Mouse (Mus musculus) CH12.LX (cell line): ENCODE results near the gene Eefsec. TPM values are rescaled to one million over a fixed set of nuclear protein-coding genes. Genes with fewer than 3 reads are reported as not detected.

Source experiments
- DNase-seq: peaks from one replicate; pipeline ENCODE4 v3.0.0-alpha.2; 2013; ENCODE audit errors: extremely low read depth
- H3K27ac ChIP-seq: 2 replicates; pipeline ENCODE4 v1.5.1; 2012; ENCODE audit warnings: low read depth, mild to moderate bottlenecking, control low read depth, moderate library complexity; ENCODE audit not compliant: insufficient read depth
- H3K27me3 ChIP-seq: replicated peaks from 2 replicates; pipeline ENCODE3; 2012; ENCODE audit warnings: inconsistent platforms
- H3K36me3 ChIP-seq, 2 experiments: replicated peaks in 1 of 2; 2 replicates each; pipeline versions ENCODE3 to v1.6.1; 2012; ENCODE audit warnings: inconsistent platforms in 1 of 2, low read length in 1 of 2, mild to moderate bottlenecking in 1 of 2, mixed read lengths in 1 of 2, moderate library complexity in 1 of 2; ENCODE audit not compliant: control insufficient read depth in 1 of 2, insufficient read depth in 1 of 2
- H3K4me1 ChIP-seq, 2 experiments: 2 replicates each; pipeline ENCODE4 v1.6.1; 2012; ENCODE audit warnings: inconsistent platforms in 1 of 2, moderate library complexity in 1 of 2; ENCODE audit not compliant: insufficient read depth in 2 of 2, control insufficient read depth in 1 of 2
- H3K4me2 ChIP-seq: 2 replicates; pipeline ENCODE4 v1.6.1; 2012; ENCODE audit warnings: low read depth, mild to moderate bottlenecking, control low read depth; ENCODE audit not compliant: poor library complexity, insufficient read depth, severe bottlenecking
- H3K4me3 ChIP-seq, 3 experiments: fragments of 150-350 bp in 1 of 3; sonication (generic) in 1 of 3; replicated peaks in 1 of 3; 2 replicates each; pipeline versions ENCODE3 to v1.5.1; 2011 to 2012; ENCODE audit warnings: low read depth in 2 of 3, low read length in 2 of 3, mild to moderate bottlenecking in 2 of 3, moderate library complexity in 2 of 3, control low read depth in 1 of 3, improper control_type of control experiment in 1 of 3, inconsistent platforms in 1 of 3, mixed read lengths in 1 of 3; ENCODE audit not compliant: poor library complexity in 1 of 3
- H3K79me2 ChIP-seq: replicated peaks from 2 replicates; pipeline ENCODE4 v1.6.1; 2012; ENCODE audit warnings: mild to moderate bottlenecking, moderate library complexity; ENCODE audit not compliant: control insufficient read depth, poor library complexity, insufficient read depth, severe bottlenecking; ENCODE audit errors: extremely low read depth
- H3K9ac ChIP-seq: 2 replicates; pipeline ENCODE4 v1.6.1; 2012; ENCODE audit warnings: low read depth, mild to moderate bottlenecking, control low read depth, moderate library complexity; ENCODE audit not compliant: insufficient read depth
- H3K9me3 ChIP-seq: replicated peaks from 2 replicates; pipeline ENCODE3; 2012; ENCODE audit warnings: low read length, inconsistent platforms, mixed read lengths
- BHLHE40 ChIP-seq: IDR thresholded peaks from 2 replicates; pipeline ENCODE4 v1.6.1; 2011; ENCODE audit warnings: mild to moderate bottlenecking, low read depth, low read length, improper control_type of control experiment
- CHD1 ChIP-seq: IDR thresholded peaks from 2 replicates; pipeline ENCODE4 v1.6.1; 2012; ENCODE audit warnings: low read depth, low read length, improper control_type of control experiment, inconsistent platforms
- CHD2 ChIP-seq: IDR thresholded peaks from 2 replicates; pipeline ENCODE4 v1.6.1; 2011; ENCODE audit warnings: low read length, improper control_type of control experiment
- CTCF ChIP-seq, 2 experiments: IDR thresholded peaks in 1 of 2; conservative IDR thresholded peaks in 1 of 2; 2 replicates each; pipeline ENCODE4 v1.5.1; 2011 to 2012; ENCODE audit warnings: low read depth in 2 of 2, low read length in 2 of 2, improper control_type of control experiment in 1 of 2, inconsistent platforms in 1 of 2, mild to moderate bottlenecking in 1 of 2, moderate library complexity in 1 of 2
- E2F4 ChIP-seq: IDR thresholded peaks from 2 replicates; pipeline ENCODE4 v1.6.1; 2011; ENCODE audit warnings: low read depth, low read length, improper control_type of control experiment; ENCODE audit not compliant: insufficient replicate concordance
- ELF1 ChIP-seq: IDR thresholded peaks from 2 replicates; pipeline ENCODE4 v1.6.1; 2014; ENCODE audit warnings: low read depth, mild to moderate bottlenecking, inconsistent platforms, low read length, improper control_type of control experiment
- EP300 ChIP-seq: IDR thresholded peaks from 2 replicates; pipeline ENCODE4 v1.6.1; 2011; ENCODE audit warnings: low read length, improper control_type of control experiment
- ETS1 ChIP-seq: conservative IDR thresholded peaks from 2 replicates; pipeline ENCODE4 v1.6.1; 2012; ENCODE audit warnings: low read depth, mild to moderate bottlenecking, inconsistent platforms, low read length, improper control_type of control experiment, moderate library complexity
- GABPA ChIP-seq: IDR thresholded peaks from 2 replicates; pipeline ENCODE4 v1.6.1; 2012; ENCODE audit warnings: low read depth, low read length, improper control_type of control experiment, inconsistent platforms; ENCODE audit not compliant: insufficient replicate concordance
- HCFC1 ChIP-seq: IDR thresholded peaks from 2 replicates; pipeline ENCODE4 v1.6.1; 2012; ENCODE audit warnings: low read depth, mild to moderate bottlenecking, inconsistent platforms, low read length, improper control_type of control experiment
- IRF4 ChIP-seq: IDR thresholded peaks from 2 replicates; pipeline ENCODE4 v1.6.1; 2014; ENCODE audit warnings: low read depth, mild to moderate bottlenecking, inconsistent platforms, low read length, improper control_type of control experiment
- JUN ChIP-seq: IDR thresholded peaks from 2 replicates; pipeline ENCODE4 v1.6.1; 2011; ENCODE audit warnings: low read depth, mild to moderate bottlenecking, low read length, improper control_type of control experiment, moderate library complexity; ENCODE audit not compliant: insufficient read depth
- JUND ChIP-seq: conservative IDR thresholded peaks from 2 replicates; pipeline ENCODE4 v1.6.1; 2011; ENCODE audit warnings: low read depth, low read length, improper control_type of control experiment
- KAT2A ChIP-seq: IDR thresholded peaks from 2 replicates; pipeline ENCODE4 v1.6.1; 2012; ENCODE audit warnings: low read length, improper control_type of control experiment, inconsistent platforms; ENCODE audit not compliant: insufficient replicate concordance
- MAFK ChIP-seq: IDR thresholded peaks from 2 replicates; pipeline ENCODE4 v1.6.1; 2011; ENCODE audit warnings: low read length, improper control_type of control experiment; ENCODE audit not compliant: insufficient replicate concordance
- MAX ChIP-seq: IDR thresholded peaks from 2 replicates; pipeline ENCODE4 v1.6.1; 2011; ENCODE audit warnings: low read length, improper control_type of control experiment
- MAZ ChIP-seq: IDR thresholded peaks from 2 replicates; pipeline ENCODE4 v1.6.1; 2012; ENCODE audit warnings: low read depth, mild to moderate bottlenecking, inconsistent platforms, low read length, improper control_type of control experiment, moderate library complexity
- MEF2A ChIP-seq: IDR thresholded peaks from 2 replicates; pipeline ENCODE4 v1.6.1; 2014; ENCODE audit warnings: low read depth, mild to moderate bottlenecking, inconsistent platforms, low read length, improper control_type of control experiment, borderline replicate concordance
- MXI1 ChIP-seq: IDR thresholded peaks from 2 replicates; pipeline ENCODE4 v1.6.1; 2011; ENCODE audit warnings: mild to moderate bottlenecking, low read depth, low read length, improper control_type of control experiment
- MYC ChIP-seq: IDR thresholded peaks from 2 replicates; pipeline ENCODE4 v1.6.1; 2011; ENCODE audit warnings: low read depth, mild to moderate bottlenecking, improper control_type of control experiment, low read length
- NELFE ChIP-seq: IDR thresholded peaks from 2 replicates; pipeline ENCODE4 v1.6.1; 2011; ENCODE audit warnings: low read depth, low read length, improper control_type of control experiment
- NRF1 ChIP-seq: IDR thresholded peaks from 2 replicates; pipeline ENCODE4 v1.6.1; 2014; ENCODE audit warnings: low read depth, mild to moderate bottlenecking, inconsistent platforms, low read length, improper control_type of control experiment, moderate library complexity
- PAX5 ChIP-seq: IDR thresholded peaks from 2 replicates; pipeline ENCODE4 v1.6.1; 2012; ENCODE audit warnings: low read length, inconsistent platforms, mixed read lengths
- POLR2A ChIP-seq: IDR thresholded peaks from 2 replicates; pipeline ENCODE4 v1.6.1; 2011; ENCODE audit warnings: low read depth, mild to moderate bottlenecking, improper control_type of control experiment, low read length
- POLR2AphosphoS2 ChIP-seq: IDR thresholded peaks from 2 replicates; pipeline ENCODE4 v1.6.1; 2011; ENCODE audit warnings: low read depth, low read length, improper control_type of control experiment
- RAD21 ChIP-seq: IDR thresholded peaks from 2 replicates; pipeline ENCODE4 v1.6.1; 2011; ENCODE audit warnings: low read depth, mild to moderate bottlenecking, low read length, improper control_type of control experiment, moderate library complexity
- RCOR1 ChIP-seq: conservative IDR thresholded peaks from 2 replicates; pipeline ENCODE4 v1.6.1; 2012; ENCODE audit warnings: low read depth, mild to moderate bottlenecking, inconsistent platforms, low read length, improper control_type of control experiment
- SIN3A ChIP-seq: IDR thresholded peaks from 2 replicates; pipeline ENCODE4 v1.6.1; 2012; ENCODE audit warnings: low read length, improper control_type of control experiment, inconsistent platforms
- SMC3 ChIP-seq: IDR thresholded peaks from 2 replicates; pipeline ENCODE4 v1.6.1; 2011; ENCODE audit warnings: low read depth, low read length, improper control_type of control experiment
- TBP ChIP-seq: conservative IDR thresholded peaks from 2 replicates; pipeline ENCODE4 v1.6.1; 2011; ENCODE audit warnings: low read depth, low read length, improper control_type of control experiment
- TCF12 ChIP-seq: IDR thresholded peaks from 2 replicates; pipeline ENCODE4 v1.6.1; 2014; ENCODE audit warnings: low read depth, mild to moderate bottlenecking, inconsistent platforms, low read length, improper control_type of control experiment
- UBTF ChIP-seq: IDR thresholded peaks from 2 replicates; pipeline ENCODE4 v1.6.1; 2012; ENCODE audit warnings: low read depth, mild to moderate bottlenecking, inconsistent platforms, low read length, improper control_type of control experiment, moderate library complexity
- USF1 ChIP-seq: IDR thresholded peaks from 2 replicates; pipeline ENCODE4 v1.6.1; 2014; ENCODE audit warnings: low read depth, mild to moderate bottlenecking, inconsistent platforms, low read length, improper control_type of control experiment
- USF2 ChIP-seq: conservative IDR thresholded peaks from 2 replicates; pipeline ENCODE4 v1.6.1; 2011; ENCODE audit warnings: low read depth, low read length, improper control_type of control experiment
- ZC3H11A ChIP-seq: IDR thresholded peaks from 2 replicates; pipeline ENCODE4 v1.6.1; 2012; ENCODE audit warnings: low read depth, mild to moderate bottlenecking, inconsistent platforms, low read length, improper control_type of control experiment
- ZKSCAN1 ChIP-seq: IDR thresholded peaks from 2 replicates; pipeline ENCODE4 v1.6.1; 2012; ENCODE audit warnings: low read depth, inconsistent platforms, low read length, improper control_type of control experiment, borderline replicate concordance
- ZMIZ1 ChIP-seq: IDR thresholded peaks from 2 replicates; pipeline ENCODE4 v1.6.1; 2012; ENCODE audit warnings: low read depth, mild to moderate bottlenecking, inconsistent platforms, low read length, improper control_type of control experiment
- ZNF384 ChIP-seq: IDR thresholded peaks from 2 replicates; pipeline ENCODE4 v1.6.1; 2012; ENCODE audit warnings: low read depth, low read length, improper control_type of control experiment, inconsistent platforms
- dilution Hi-C: fragments of 300-500 bp; cut with MboI; formaldehyde crosslinking; loops from 2 replicates; pipeline ENCODE4 v1.14.3; 2020; ENCODE audit warnings: low sequenced_read_pairs; ENCODE audit not compliant: extremely low pct_unique_long_range_greater_than_20kb, extremely low pct_ligation_motif_present
- in situ Hi-C: fragments of 300-500 bp; cut with MboI; formaldehyde crosslinking; loops from 3 replicates; pipeline ENCODE4 v1.14.3; 2019; ENCODE audit warnings: low sequenced_read_pairs, low pct_ligation_motif_present, low pct_unique_long_range_greater_than_20kb, mixed read lengths
- polyA plus RNA-seq: library from polyadenylated mRNA; unstranded; fragments of >175 nt; gene quantifications from 2 replicates; pipeline ENCODE4 v1.2.1, GENCODE M21; 2012; ENCODE audit warnings: low read depth; ENCODE audit not compliant: insufficient read length
- total RNA-seq, 2 experiments: library from RNA; depleted of rRNA; stranded (reverse); fragments of 300-350 nt in 1 of 2; fragments of >200 nt in 1 of 2; gene quantifications; 2 replicates each; pipeline ENCODE4 v1.2.3; 2012 to 2014

The Eefsec gene
- total and polyA plus RNA-seq, 3 experiments, result 26.2 to 48.8 (median 32.1) TPM

DNA sequence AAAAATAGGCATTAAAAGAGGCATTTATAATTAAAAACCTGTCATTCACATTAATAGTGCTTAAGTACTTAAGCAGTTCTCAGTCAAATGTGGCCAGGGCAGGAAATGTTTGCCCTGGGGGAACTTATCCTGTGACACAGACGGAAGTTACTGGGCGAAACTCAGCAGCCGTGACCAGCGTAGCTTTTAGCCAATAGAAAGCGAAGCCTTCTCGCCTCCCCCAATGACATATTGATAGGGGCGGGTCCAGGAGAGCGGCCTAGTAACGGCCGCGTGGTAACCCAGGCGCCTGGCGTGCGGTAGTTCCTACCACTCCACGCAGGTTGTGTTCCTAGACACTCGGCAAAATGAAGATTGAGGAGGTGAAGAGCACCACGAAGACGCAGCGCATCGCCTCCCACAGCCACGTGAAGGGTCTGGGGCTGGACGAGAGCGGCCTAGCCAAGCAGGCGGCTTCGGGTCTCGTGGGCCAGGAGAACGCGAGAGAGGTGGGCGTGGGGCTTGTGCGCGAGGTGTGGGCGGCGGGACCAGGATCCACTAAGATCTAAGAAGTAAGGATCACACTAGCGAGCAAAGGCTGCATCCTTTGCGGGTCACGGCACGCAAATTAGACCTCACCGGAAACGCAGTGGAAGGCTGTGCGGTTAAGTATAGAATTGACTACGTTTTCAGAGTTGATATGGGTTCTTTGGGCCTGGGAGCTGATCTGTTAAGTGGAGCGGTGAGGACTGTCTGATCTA, 19.0 kb upstream of the Eefsec start, which contains the start of gene Ruvbl1:
Gene Ruvbl1 (plus strand): TSS at position 229 of the 740 bp plus-strand sequence.
- Histone ChIP-seq H3K9ac (peak within 1 kb of the TSS; percentile 51), H3K4me2 (peak within 1 kb of the TSS; percentile 72), H3K36me3 (peaks cover 26 to 38% of the 10 kb centered on the region in 2 experiments), H3K9me3 (no peaks in the 10 kb centered on the region), H3K27me3 (no peaks in the 10 kb centered on the region), H3K27ac (peak within 1 kb of the TSS; percentile 8; the same call in 1 of the 2 replicates), H3K4me3 (peak within 1 kb of the TSS; percentile 77 to 95 (median 87)), H3K79me2 (peaks cover 24% of the 10 kb centered on the region), H3K4me1 (peaks cover 14 to 41% of the 10 kb centered on the region in 2 experiments)
- TF ChIP-seq ETS1 (no peak), ZMIZ1 (peak; percentile 77; the same call in 1 of the 2 replicates), MYC (peak; percentile 95), RAD21 (no peak), USF1 (no peak), MEF2A (peak; percentile 23; the same call in 1 of the 2 replicates), IRF4 (peak; percentile 82), MAFK (no peak), GABPA (peak; percentile 7; the same call in 1 of the 2 replicates), SIN3A (peak; percentile 40; the same call in 1 of the 2 replicates), ZNF384 (no peak), UBTF (no peak), E2F4 (no peak), POLR2AphosphoS2 (no peak), BHLHE40 (no peak), SMC3 (no peak), JUN (no peak), PAX5 (peak; percentile 94), CTCF (conservative IDR thresholded peaks at IDR 0.05 in 1 of 2, IDR thresholded peaks at IDR 0.05 in 1 of 2; ENCODE audit: low read depth in 2 of 2, low read length in 2 of 2) (no peak), KAT2A (peak; percentile 79; the same call in 1 of the 2 replicates), JUND (no peak), ZKSCAN1 (no peak), HCFC1 (peak; percentile 87), RCOR1 (no peak), ZC3H11A (no peak), MAX (peak; percentile 92), ELF1 (peak; percentile 80), MAZ (peak; percentile 38; the same call in 1 of the 2 replicates), EP300 (no peak), NRF1 (0 out of 2 replicates have a peak, but pooled peaks have one; percentile 20), TBP (peak; percentile 86), MXI1 (peak; percentile 95), CHD2 (peak; percentile 93), NELFE (peak; percentile 59), USF2 (no peak), POLR2A (peak; percentile 65), CHD1 (no peak), TCF12 (peak; percentile 80)
- in situ Hi-C loops, result no loop called here
- dilution Hi-C loops, result no loop called here
- peak; percentile 97 for DNase-seq
